Mouse (Mus musculus) lung, postnatal 0 days (tissue): ENCODE measurements at regions not wholly inside any gene's neighbourhood (a gene's known extent, or its start where the extent isn't known, plus 50 kb on each side); places are given as distances from the start of the nearest gene placed in this dataset.

Source experiments
- CTCF ChIP-seq: IDR thresholded peaks from 2 replicates; pipeline ENCODE4 v1.5.1; 2016; ENCODE audit warnings: antibody characterized with exemption, mild to moderate bottlenecking
- EP300 ChIP-seq: IDR thresholded peaks from 2 replicates; pipeline ENCODE4 v1.6.1; 2016; ENCODE audit warnings: antibody characterized with exemption, mild to moderate bottlenecking, control low read depth

- TF ChIP-seq CTCF: no peak
- TF ChIP-seq EP300: no peak
These were observed 367.9 kb downstream of the Glrx3 start for GRCm38 (mm10) chr7:137805361-137805760.
